ENCODE assay signal across 13 mouse cellular contexts in genomic region chr4:138303011-138303410, GRCm38 (mm10). TPM values are rescaled to one million over a fixed set of nuclear protein-coding genes. Genes with fewer than 3 reads are reported as not detected.
DNase-seq lines count a peak whose midpoint lies in the region; ATAC-seq and TF ChIP-seq lines count a peak whose summit lies in the region.
"Had no signal": no experiment of that assay in that cellular context is flagged by ENCODE, and none has a peak within 500 bp of the region (broad histone marks: within the 10 kb centered on the region; RNA-seq: fewer than 3 reads in every experiment).

No protein-coding gene starts in this region.

- no peaks in the 10 kb centered on the region; the same call in 1 of the 2 replicates for H3K36me3 ChIP-seq in liver, embryonic 11.5 days (ENCODE audit: control insufficient read depth, insufficient read depth, low read length)
- peaks cover 11% of the 10 kb centered on the region; the same call in 1 of the 2 replicates for H3K36me3 ChIP-seq in ES-E14 (ENCODE audit: control insufficient read depth, insufficient read depth, low read length, poor library complexity, severe bottlenecking)
- peaks cover 10% of the 10 kb centered on the region for H3K36me3 ChIP-seq in embryonic facial prominence, embryonic 15.5 days

- in situ Hi-C loops in ES-E14 (cut with MboI; ENCODE audit: low sequenced_read_pairs in 2 of 2, unreplicated experiment in 2 of 2) = no loop called here

- H3K27me3 ChIP-seq in liver, embryonic 11.5 days (replicated peaks; ENCODE audit: control insufficient read depth, insufficient read depth, low read length) = no peaks in the 10 kb centered on the region
- H3K27me3 ChIP-seq in embryonic facial prominence, embryonic 15.5 days = no peaks in the 10 kb centered on the region

- peaks cover 12% of the 10 kb centered on the region for H3K4me1 ChIP-seq in liver, embryonic 11.5 days (replicated peaks; ENCODE audit: control insufficient read depth, insufficient read depth, low read length)
- H3K4me1 ChIP-seq in ES-E14 (ENCODE audit: control insufficient read depth in 2 of 2, insufficient read depth in 2 of 2, low read length in 2 of 2, poor library complexity in 1 of 2) = peaks cover 5 to 7% of the 10 kb centered on the region in 2 experiments; a peak in 2 of 4 replicates
- H3K4me1 ChIP-seq in embryonic facial prominence, embryonic 15.5 days = peaks cover 24% of the 10 kb centered on the region

- DNase-seq in gastrocnemius, adult 2 months = peak; percentile 7
- no peak for DNase-seq in gastrocnemius, postnatal 36 days
- DNase-seq in liver, embryonic 11.5 days (ENCODE audit: low spot score) = no peak
- DNase-seq in liver (no peak), ES-E14 (ENCODE audit: low read depth, low spot score) (no peak)
- DNase-seq in left cerebral cortex, adult 18-20 months (ENCODE audit: low spot score in 2 of 2) = no peak
- no peak for DNase-seq in adrenal gland, postnatal 10 days
- DNase-seq: gastrocnemius, postnatal 25 days; kidney, postnatal 4 days; layer of hippocampus, postnatal 36 days; right cerebral cortex, postnatal 14 days had no signal

- H3K4me2 ChIP-seq in liver, embryonic 11.5 days = peak overlapping the region; percentile 79
- H3K4me2 ChIP-seq in embryonic facial prominence, embryonic 15.5 days (replicated peaks) = 0 out of 2 replicates have a peak overlapping the region, but pooled peaks have one; percentile 92

- H3K9me3 ChIP-seq in liver, embryonic 11.5 days (ENCODE audit: control insufficient read depth, low read length) = no peaks in the 10 kb centered on the region
- H3K9me3 ChIP-seq in ES-E14 (ENCODE audit: control insufficient read depth, insufficient read depth, low read depth, low read length) = no peaks in the 10 kb centered on the region
- no peaks in the 10 kb centered on the region for H3K9me3 ChIP-seq in embryonic facial prominence, embryonic 15.5 days (replicated peaks)

- WGBS in liver, embryonic 11.5 days = 88% methylated on average over 3 of the region's 3 CpGs
- WGBS in embryonic facial prominence, embryonic 15.5 days = 92% methylated on average over 3 of the region's 3 CpGs

- no peak for ATAC-seq in liver, embryonic 11.5 days (replicated peaks; ENCODE audit: low FRiP score)
- no peak for ATAC-seq in embryonic facial prominence, embryonic 15.5 days (ENCODE audit: insufficient number of reproducible peaks, low FRiP score, low TSS enrichment, low read depth)
- ATAC-seq: inflammation-experienced regulatory T-cells, adult 6 months had no signal

- TF ChIP-seq CTCF in gastrocnemius, adult 2 months (IDR thresholded peaks at IDR 0.05) = no peak

- H3K4me3 ChIP-seq in gastrocnemius, adult 2 months = no peak overlapping the region
- H3K4me3 ChIP-seq in liver, embryonic 11.5 days (ENCODE audit: low read depth, low read length) = no peak overlapping the region
- H3K4me3 ChIP-seq in ES-E14 (ENCODE audit: insufficient read depth in 1 of 2, low read depth in 1 of 2, low read length in 2 of 2, poor library complexity in 1 of 2, severe bottlenecking in 1 of 2) = no peak overlapping the region
- no peak overlapping the region; the same call in 1 of the 2 replicates for H3K4me3 ChIP-seq in embryonic facial prominence, embryonic 15.5 days (replicated peaks)

- intact Hi-C loops in gastrocnemius, adult 2 months (cut with DNase I) = no loop called here
- intact Hi-C loops in gastrocnemius, postnatal 36 days (cut with DNase I) = no loop called here

- no peak overlapping the region for H3K9ac ChIP-seq in liver, embryonic 11.5 days (ENCODE audit: low read depth, low read length)
- H3K9ac ChIP-seq in ES-E14 (ENCODE audit: insufficient read depth, low read depth, low read length, poor library complexity, severe bottlenecking) = 0 out of 2 replicates have a peak overlapping the region, but pooled peaks have one; percentile 1
- H3K9ac ChIP-seq in embryonic facial prominence, embryonic 15.5 days = no peak overlapping the region

- no peak overlapping the region for H3K27ac ChIP-seq in gastrocnemius, adult 2 months
- H3K27ac ChIP-seq in liver, embryonic 11.5 days (ENCODE audit: low read depth, low read length) = no peak overlapping the region
- no peak overlapping the region for H3K27ac ChIP-seq in ES-E14 (ENCODE audit: insufficient read depth, low read depth, low read length, poor library complexity, severe bottlenecking)
- H3K27ac ChIP-seq in embryonic facial prominence, embryonic 15.5 days (replicated peaks) = no peak overlapping the region

TF ChIP-seq in ES-E14, 5 proteins besides CTCF, POLR2A, EP300 and RAD21:
- TF ChIP-seq ZC3H11A (IDR thresholded peaks at IDR 0.05; ENCODE audit: borderline replicate concordance, low read depth, low read length) (no peak), HCFC1 (IDR thresholded peaks at IDR 0.05; ENCODE audit: borderline replicate concordance, insufficient read depth, low read length) (no peak), CHD2 (IDR thresholded peaks at IDR 0.05; ENCODE audit: low read depth, low read length) (no peak), MAFK (IDR thresholded peaks at IDR 0.05; ENCODE audit: insufficient read depth, low read depth, low read length) (no peak), ZNF384 (IDR thresholded peaks at IDR 0.05; ENCODE audit: low read depth, low read length) (no peak)
TF ChIP-seq in ES-E14: peak in this region for 0.

RNA-seq across cellular contexts. Expression of gene Ddost, which starts 1.5 kb away (rescaled TPM):
- total RNA-seq in gastrocnemius, adult 2 months (2021) = 10 to 100 TPM; 29.1 to 34.3 TPM
- 10 to 100 TPM; 31.3 to 31.8 TPM for total RNA-seq in gastrocnemius, postnatal 36 days (2021)
- 276 and 295 TPM in 2 replicates for polyA plus RNA-seq in liver, embryonic 11.5 days (2014; fragmentation: Nextera tagmentation; extraction: Ambion mirVana)
- total RNA-seq in ES-E14 (2012; rRNA removed) = 317 and 466 TPM in 2 replicates
- polyA plus RNA-seq in embryonic facial prominence, embryonic 15.5 days (2015; fragmentation: Nextera tagmentation; extraction: Ambion mirVana) = 361 and 369 TPM in 2 replicates
- total RNA-seq in left cerebral cortex, adult 18-20 months (2021) = 10 to 100 TPM; 93.2 to 93.8 TPM
- total RNA-seq in adrenal gland, postnatal 10 days (2021) = 100 to 1,000 TPM; 118 to 129 TPM

RNA-seq across cellular contexts. Expression of gene Pink1, which starts 23.1 kb away (rescaled TPM):
- total RNA-seq in gastrocnemius, adult 2 months (2021) = 100 to 1,000 TPM; 652 to 780 TPM
- total RNA-seq in gastrocnemius, postnatal 36 days (2021) = 100 to 1,000 TPM; 452 to 656 TPM
- 15.6 and 17.0 TPM in 2 replicates for polyA plus RNA-seq in liver, embryonic 11.5 days (2014; fragmentation: Nextera tagmentation; extraction: Ambion mirVana)
- 13.4 and 14.2 TPM in 2 replicates for total RNA-seq in ES-E14 (2012; rRNA removed)
- 65.2 and 67.0 TPM in 2 replicates for polyA plus RNA-seq in embryonic facial prominence, embryonic 15.5 days (2015; fragmentation: Nextera tagmentation; extraction: Ambion mirVana)
- 100 to 1,000 TPM; 347 to 376 TPM for total RNA-seq in left cerebral cortex, adult 18-20 months (2021)
- 100 to 1,000 TPM; 171 to 188 TPM for total RNA-seq in adrenal gland, postnatal 10 days (2021)

RNA-seq across cellular contexts. Expression of gene Kif17, which starts 52.8 kb away (rescaled TPM):
- total RNA-seq in gastrocnemius, adult 2 months (2021) = under 1 TPM in 1 of 2 experiments, not detected in 1; 0.11 TPM
- not detected for total RNA-seq in gastrocnemius, postnatal 36 days (2021)
- 0.34 and 0.58 TPM in 2 replicates for polyA plus RNA-seq in liver, embryonic 11.5 days (2014; fragmentation: Nextera tagmentation; extraction: Ambion mirVana)
- total RNA-seq in ES-E14 (2012; rRNA removed) = 0.40 and 0.63 TPM in 2 replicates
- 2.0 and 2.3 TPM in 2 replicates for polyA plus RNA-seq in embryonic facial prominence, embryonic 15.5 days (2015; fragmentation: Nextera tagmentation; extraction: Ambion mirVana)
- total RNA-seq in left cerebral cortex, adult 18-20 months (2021) = 10 to 100 TPM; 28.8 to 33.0 TPM
- 1 to 10 TPM; 3.1 to 3.5 TPM for total RNA-seq in adrenal gland, postnatal 10 days (2021)
- total RNA-seq: gastrocnemius, postnatal 25 days had no signal
- polyA plus RNA-seq: inflammation-experienced regulatory T-cells, adult 6 months had no signal

RNA-seq across cellular contexts. Expression of gene Sh2d5, which starts 52.8 kb away (rescaled TPM):
- under 1 TPM in 1 of 2 experiments, not detected in 1; 0.28 TPM for total RNA-seq in gastrocnemius, adult 2 months (2021)
- under 1 TPM; 0.08 to 0.12 TPM for total RNA-seq in gastrocnemius, postnatal 36 days (2021)
- 0.81 and 0.99 TPM in 2 replicates for polyA plus RNA-seq in liver, embryonic 11.5 days (2014; fragmentation: Nextera tagmentation; extraction: Ambion mirVana)
- 2.9 and 4.6 TPM in 2 replicates for total RNA-seq in ES-E14 (2012; rRNA removed)
- 0.49 and 0.50 TPM in 2 replicates for polyA plus RNA-seq in embryonic facial prominence, embryonic 15.5 days (2015; fragmentation: Nextera tagmentation; extraction: Ambion mirVana)
- total RNA-seq in left cerebral cortex, adult 18-20 months (2021) = 10 to 100 TPM; 71.7 to 83.2 TPM
- total RNA-seq in adrenal gland, postnatal 10 days (2021) = 1 to 10 TPM; 1.2 to 1.6 TPM

Comparison
In these comparisons a context has a peak if more than half of its experiments do, and no peak if none do; other contexts are left out.
1. RNA of gene Pink1, which starts 23.1 kb away (total RNA-seq): 652 to 780 TPM in gastrocnemius, adult 2 months, 452 to 656 TPM in gastrocnemius, postnatal 36 days, 347 to 376 TPM in left cerebral cortex, adult 18-20 months and 171 to 188 TPM in adrenal gland, postnatal 10 days; 13.4 to 14.2 TPM in ES-E14; every median in the first group is over 10 times any median in the second.
2. RNA of gene Kif17, which starts 52.8 kb away (total RNA-seq): 28.8 to 33.0 TPM in left cerebral cortex, adult 18-20 months; 3.1 to 3.5 TPM in adrenal gland, postnatal 10 days, 0.40 to 0.63 TPM in ES-E14, 0.11 TPM in gastrocnemius, adult 2 months and not detected in gastrocnemius, postnatal 36 days; every median in the first group is over 4 times any median in the second.